Mouse (Mus musculus): ENCODE measurements at regions not wholly inside any gene's neighbourhood (a gene's known extent, or its start where the extent isn't known, plus 50 kb on each side); places are given as distances from the start of the nearest gene placed in this dataset.

- no peak for TF ChIP-seq CTCF (IDR thresholded peaks at IDR 0.05)
- no peak for TF ChIP-seq POLR2A (IDR thresholded peaks at IDR 0.05; ENCODE audit: insufficient read depth, low read depth, low read length)
- no peak for TF ChIP-seq EP300 (IDR thresholded peaks at IDR 0.05; ENCODE audit: insufficient read depth, low read depth, low read length)
Measured at GRCm38 (mm10) chr15:31096206-31096605, 127.9 kb upstream of the Dap start.
